Mouse (Mus musculus): ENCODE measurements around the gene Adck1.

GRCm38 (mm10) chr12:88458936-88459335 is 98.6 kb downstream of the Adck1 start:
- no peak for TF ChIP-seq CTCF (IDR thresholded peaks at IDR 0.05; ENCODE audit: extremely low read depth, insufficient read length, insufficient replicate concordance, low read depth, low read length)
- no peak for TF ChIP-seq POLR2A (IDR thresholded peaks at IDR 0.05; ENCODE audit: low read depth, low read length)

Data from small intestine, adult 2 months (tissue).